Mouse (Mus musculus) B cell, adult 62 days (primary cell): ENCODE measurements around the gene Kcnj3. TPM values are rescaled to one million over a fixed set of nuclear protein-coding genes. Genes with fewer than 3 reads are reported as not detected.

Experiments
- total RNA-seq: library from RNA; stranded (reverse); gene quantifications from 4 replicates; pipeline ENCODE4 v1.2.4, GENCODE M21; 2023

Gene Kcnj3
- total RNA-seq = not detected in 4 replicates

DNA sequence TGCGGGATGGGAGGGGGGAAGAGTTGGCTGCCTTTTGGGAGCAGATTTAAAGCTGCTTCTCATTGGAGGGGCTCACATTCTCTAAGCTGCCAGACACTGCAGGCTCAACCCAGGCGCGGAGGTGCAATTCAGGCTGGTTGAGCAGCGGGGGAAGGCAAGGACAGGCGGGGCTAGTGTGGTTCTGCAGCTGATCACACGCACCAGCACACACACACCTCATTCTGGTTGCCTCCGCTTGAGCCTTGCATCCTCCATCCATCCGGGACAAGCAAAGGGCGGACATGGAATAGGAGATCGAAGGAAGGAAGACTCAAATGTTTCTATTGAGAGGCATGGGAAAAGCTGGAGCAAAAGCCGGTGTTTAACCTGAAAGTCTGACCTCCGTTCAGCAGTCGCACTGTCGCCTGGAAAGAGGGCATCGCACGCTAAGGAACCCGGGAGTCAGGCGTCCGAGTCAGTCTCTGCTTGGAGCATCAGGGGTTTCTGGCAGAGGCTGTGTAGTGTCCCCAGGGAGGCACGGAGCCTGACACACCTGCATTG, at the start of gene Kcnj3:
Kcnj3 (plus strand) TSS at position 250 of the 540 bp plus-strand sequence.

